Mouse (Mus musculus) hindbrain, embryonic 15.5 days (tissue): ENCODE results near the gene Isg20l2. TPM values are rescaled to one million over a fixed set of nuclear protein-coding genes. Genes with fewer than 3 reads are reported as not detected.

ENCODE experiments used
- ATAC-seq: fragments of 200-750 bp; cut with Nextera tagmentation; 2 replicates; pipeline ENCODE4 v1.8.0; 2017; ENCODE audit warnings: low read depth, moderate number of reproducible peaks, moderate TSS enrichment; ENCODE audit not compliant: low FRiP score
- H3K27ac ChIP-seq: fragments of 300-500 bp; sonication (generic); replicated peaks from 2 replicates; pipeline ENCODE4 v1.5.1; 2015; ENCODE audit warnings: mild to moderate bottlenecking, inconsistent platforms
- H3K27me3 ChIP-seq: fragments of 300-500 bp; sonication (generic); 2 replicates; pipeline ENCODE4 v1.6.1; 2015; ENCODE audit warnings: control low read depth, inconsistent platforms
- H3K36me3 ChIP-seq: fragments of 300-500 bp; sonication (generic); 2 replicates; pipeline ENCODE4 v1.6.1; 2015; ENCODE audit warnings: control low read depth, inconsistent platforms
- H3K4me1 ChIP-seq: fragments of 300-500 bp; sonication (generic); replicated peaks from 2 replicates; pipeline ENCODE4 v1.6.1; 2015; ENCODE audit warnings: control low read depth, inconsistent platforms
- H3K4me2 ChIP-seq: fragments of 300-500 bp; sonication (generic); 2 replicates; pipeline ENCODE4 v1.6.1; 2015; ENCODE audit warnings: moderate library complexity, mild to moderate bottlenecking, inconsistent platforms
- H3K4me3 ChIP-seq: fragments of 300-500 bp; sonication (generic); 2 replicates; pipeline ENCODE4 v1.5.1; 2015; ENCODE audit warnings: mild to moderate bottlenecking, inconsistent platforms
- H3K9ac ChIP-seq: fragments of 300-500 bp; sonication (generic); 2 replicates; pipeline ENCODE4 v1.6.1; 2015; ENCODE audit warnings: inconsistent platforms
- H3K9me3 ChIP-seq: fragments of 300-500 bp; sonication (generic); 2 replicates; pipeline ENCODE4 v1.6.1; 2016; ENCODE audit warnings: control low read depth, inconsistent platforms
- WGBS: fragments of 180-500 bp; shearing (Covaris S2); methylation state at CpG from one replicate; pipeline ENCODE4 v1.1.7; 2015; 5-methylcytosine and 5-hydroxymethylcytosine counted together
- polyA plus RNA-seq: library from polyadenylated mRNA; unstranded; fragments of >200 nt; fragmentation: Nextera tagmentation; extraction: Ambion mirVana; gene quantifications from 2 replicates; pipeline ENCODE4 v1.2.1, GENCODE M21; 2015

Isg20l2 gene
- polyA plus RNA-seq, 1 experiment from 2014 or later = 30.7 TPM

- H3K9me3 ChIP-seq = no peaks in the 10 kb centered on the region
- no peak for ATAC-seq
- H3K4me1 ChIP-seq = peaks cover 60% of the 10 kb centered on the region
- H3K27me3 ChIP-seq = 0 out of 2 replicates have a peak, but pooled peaks cover 2% of the 10 kb centered on the region
- peak overlapping the region; percentile 26 for H3K4me3 ChIP-seq
- no peak overlapping the region for H3K9ac ChIP-seq
- H3K27ac ChIP-seq = no peak overlapping the region; the same call in 1 of the 2 replicates
- H3K4me2 ChIP-seq = peak overlapping the region; percentile 59
- no peaks in the 10 kb centered on the region for H3K36me3 ChIP-seq
- 12% methylated on average over 16 of the region's 16 CpGs for WGBS
Measured at GRCm38 (mm10) chr3:87949266-87949954, 19.3 kb downstream of the Isg20l2 start.

DNA sequence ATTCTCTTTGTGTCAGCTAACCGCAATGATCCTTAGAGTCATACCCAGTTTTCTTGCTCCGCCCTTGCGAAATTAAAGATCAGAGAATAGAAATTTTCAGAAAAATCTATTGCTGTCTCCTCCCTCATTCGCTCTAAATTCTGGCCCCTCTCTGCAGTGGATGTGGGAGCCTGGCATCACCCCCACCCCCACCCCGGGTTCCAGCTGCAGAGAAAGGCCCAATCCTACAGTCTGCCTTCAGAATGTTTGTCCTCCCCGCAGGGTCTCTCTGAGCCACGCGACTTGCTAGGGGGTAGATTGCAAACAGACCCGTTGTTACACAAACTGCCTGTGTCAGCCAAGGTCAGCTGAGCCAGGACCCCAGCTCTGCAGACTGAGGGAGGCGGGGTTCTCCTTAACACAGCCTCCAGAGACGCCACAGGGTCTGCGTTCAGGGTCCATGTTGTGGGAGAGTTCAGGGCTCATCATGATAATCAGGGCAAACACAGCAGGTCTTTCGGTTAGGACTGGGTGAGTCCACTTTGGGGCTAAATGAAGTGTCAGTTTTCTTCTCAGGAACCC is 19.9 kb downstream of the Isg20l2 start:
- 10% methylated on average over 13 of the region's 13 CpGs for WGBS

GRCm38 (mm10) chr3:87951946-87952345 is 21.8 kb downstream of the Isg20l2 start:
- Histone ChIP-seq H3K4me2 (peak overlapping the region; percentile 47), H3K27me3 (0 out of 2 replicates have a peak, but pooled peaks cover 2% of the 10 kb centered on the region), H3K36me3 (no peaks in the 10 kb centered on the region), H3K4me1 (peaks cover 46% of the 10 kb centered on the region), H3K9me3 (no peaks in the 10 kb centered on the region), H3K4me3 (peak overlapping the region; percentile 13), H3K9ac (0 out of 2 replicates have a peak overlapping the region, but pooled peaks have one; percentile 5), H3K27ac (0 out of 2 replicates have a peak overlapping the region, but pooled peaks have one; percentile 30)
- 12% methylated on average over 12 of the region's 12 CpGs for WGBS
- ATAC-seq = no peak; the same call in 1 of the 2 replicates

More for the DNA sequence above, 19.9 kb downstream of the Isg20l2 start:
- ATAC-seq = no peak
- Histone ChIP-seq H3K27ac (no peak overlapping the region), H3K27me3 (0 out of 2 replicates have a peak, but pooled peaks cover 2% of the 10 kb centered on the region), H3K36me3 (no peaks in the 10 kb centered on the region), H3K9me3 (no peaks in the 10 kb centered on the region), H3K4me3 (no peak overlapping the region), H3K9ac (no peak overlapping the region), H3K4me1 (peaks cover 60% of the 10 kb centered on the region), H3K4me2 (peak overlapping the region; percentile 19; the same call in 1 of the 2 replicates)

DNA sequence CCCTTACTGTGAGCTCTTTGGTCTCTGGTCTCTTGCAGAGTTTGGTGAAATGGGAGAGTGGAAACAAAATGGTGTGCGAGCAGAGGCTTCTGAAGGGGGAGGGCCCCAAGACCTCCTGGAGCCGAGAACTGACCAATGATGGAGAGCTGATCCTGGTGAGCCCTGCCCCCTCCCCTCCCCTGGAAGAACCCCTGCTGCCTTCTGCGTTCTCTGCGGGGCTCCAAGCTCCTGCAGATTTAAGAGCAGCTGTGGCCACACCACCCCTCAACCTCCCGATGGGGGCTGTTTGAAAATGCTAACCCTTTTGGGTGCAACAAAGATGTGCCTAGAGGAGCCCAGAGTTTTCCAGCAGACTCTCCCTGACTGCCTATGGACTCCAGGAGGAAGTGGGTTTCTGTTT is 22.3 kb downstream of the Isg20l2 start:
- Histone ChIP-seq H3K9ac (0 out of 2 replicates have a peak overlapping the region, but pooled peaks have one; percentile 5), H3K36me3 (no peaks in the 10 kb centered on the region), H3K4me3 (peak overlapping the region; percentile 13), H3K4me2 (peak overlapping the region; percentile 47), H3K4me1 (peaks cover 41% of the 10 kb centered on the region), H3K9me3 (no peaks in the 10 kb centered on the region), H3K27ac (peak overlapping the region; percentile 30; the same call in 1 of the 2 replicates), H3K27me3 (0 out of 2 replicates have a peak, but pooled peaks cover 2% of the 10 kb centered on the region)
- peak; percentile 53; the same call in 1 of the 2 replicates for ATAC-seq
- 3% methylated on average over 5 of the region's 5 CpGs for WGBS

GRCm38 (mm10) chr3:87958056-87958455 is 27.9 kb downstream of the Isg20l2 start:
- Histone ChIP-seq H3K36me3 (no peaks in the 10 kb centered on the region), H3K9ac (no peak overlapping the region), H3K4me3 (no peak overlapping the region), H3K9me3 (no peaks in the 10 kb centered on the region), H3K27me3 (no peaks in the 10 kb centered on the region), H3K4me2 (no peak overlapping the region), H3K27ac (no peak overlapping the region), H3K4me1 (peaks cover 12% of the 10 kb centered on the region)
- 5% methylated on average over 1 of the region's 1 CpGs for WGBS
- ATAC-seq = no peak

- Histone ChIP-seq H3K27ac (no peak overlapping the region), H3K4me3 (no peak overlapping the region), H3K4me2 (no peak overlapping the region), H3K27me3 (no peaks in the 10 kb centered on the region), H3K9ac (no peak overlapping the region), H3K4me1 (peaks cover 11% of the 10 kb centered on the region), H3K9me3 (no peaks in the 10 kb centered on the region), H3K36me3 (no peaks in the 10 kb centered on the region)
- ATAC-seq = no peak
- WGBS = 20% methylated on average over 4 of the region's 4 CpGs
Measured at GRCm38 (mm10) chr3:87958476-87958875, 28.4 kb downstream of the Isg20l2 start.

DNA sequence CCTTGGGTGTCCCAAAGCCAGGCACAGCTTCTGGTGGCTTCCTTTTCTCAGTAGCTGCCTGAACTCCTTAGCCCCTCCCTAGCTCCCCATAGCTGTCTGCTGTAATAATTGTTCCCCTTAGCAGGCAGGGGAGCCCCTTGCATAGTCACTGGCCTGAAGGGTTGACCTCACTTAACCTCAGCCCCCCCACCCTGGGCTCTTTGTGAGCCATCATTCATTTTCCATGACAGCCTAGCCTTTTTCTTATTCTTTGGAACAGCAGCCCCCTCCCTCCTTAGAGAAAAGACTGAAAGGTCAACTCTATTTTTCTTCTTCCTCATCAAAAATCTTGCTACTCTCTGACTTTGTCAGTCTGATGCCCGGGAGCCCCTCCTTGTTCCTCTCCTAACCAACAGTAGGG is 28.9 kb downstream of the Isg20l2 start:
- no peak overlapping the region for H3K27ac ChIP-seq
- no peaks in the 10 kb centered on the region for H3K27me3 ChIP-seq
- no peak overlapping the region for H3K4me3 ChIP-seq
- H3K36me3 ChIP-seq = no peaks in the 10 kb centered on the region
- WGBS = 24% methylated on average over 1 of the region's 1 CpGs
- no peak for ATAC-seq
- H3K9ac ChIP-seq = no peak overlapping the region
- H3K9me3 ChIP-seq = no peaks in the 10 kb centered on the region
- no peak overlapping the region for H3K4me2 ChIP-seq
- H3K4me1 ChIP-seq = peaks cover 11% of the 10 kb centered on the region

DNA sequence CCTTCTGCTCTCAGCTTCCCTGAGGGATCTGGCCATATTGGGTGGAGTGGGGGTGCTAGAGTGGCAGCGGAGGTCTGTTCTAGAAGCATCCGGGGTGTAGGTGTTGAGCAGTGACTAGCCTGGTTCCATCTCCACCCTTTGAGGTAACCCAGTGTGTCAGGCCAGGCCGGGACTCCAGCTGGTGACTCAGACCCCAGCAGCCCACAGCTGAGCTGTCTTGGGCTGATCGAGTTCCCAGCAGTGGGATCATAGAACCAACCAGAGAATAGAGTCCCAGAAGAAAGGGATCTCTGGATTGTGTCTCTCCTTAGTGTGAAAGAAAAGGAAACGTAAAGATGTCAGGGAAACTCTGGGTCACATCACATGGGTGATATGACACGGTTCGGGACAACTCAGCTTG is 29.3 kb downstream of the Isg20l2 start:
- 32% methylated on average over 7 of the region's 7 CpGs for WGBS
- H3K9me3 ChIP-seq = no peaks in the 10 kb centered on the region
- H3K36me3 ChIP-seq = no peaks in the 10 kb centered on the region
- no peaks in the 10 kb centered on the region for H3K27me3 ChIP-seq
- H3K4me2 ChIP-seq = no peak overlapping the region
- ATAC-seq = no peak
- H3K4me3 ChIP-seq = no peak overlapping the region
- no peak overlapping the region for H3K9ac ChIP-seq
- H3K4me1 ChIP-seq = peaks cover 11% of the 10 kb centered on the region
- no peak overlapping the region for H3K27ac ChIP-seq

- Histone ChIP-seq H3K4me1 (peaks cover 11% of the 10 kb centered on the region), H3K27ac (peak overlapping the region; percentile 86), H3K9ac (peak overlapping the region; percentile 62; the same call in 1 of the 2 replicates), H3K27me3 (no peaks in the 10 kb centered on the region), H3K36me3 (no peaks in the 10 kb centered on the region), H3K9me3 (no peaks in the 10 kb centered on the region), H3K4me3 (peak overlapping the region; percentile 46), H3K4me2 (peak overlapping the region; percentile 86)
- ATAC-seq = no peak
- 3% methylated on average over 10 of the region's 10 CpGs for WGBS
Measured at GRCm38 (mm10) chr3:87960191-87960585, 30.1 kb downstream of the Isg20l2 start.

DNA sequence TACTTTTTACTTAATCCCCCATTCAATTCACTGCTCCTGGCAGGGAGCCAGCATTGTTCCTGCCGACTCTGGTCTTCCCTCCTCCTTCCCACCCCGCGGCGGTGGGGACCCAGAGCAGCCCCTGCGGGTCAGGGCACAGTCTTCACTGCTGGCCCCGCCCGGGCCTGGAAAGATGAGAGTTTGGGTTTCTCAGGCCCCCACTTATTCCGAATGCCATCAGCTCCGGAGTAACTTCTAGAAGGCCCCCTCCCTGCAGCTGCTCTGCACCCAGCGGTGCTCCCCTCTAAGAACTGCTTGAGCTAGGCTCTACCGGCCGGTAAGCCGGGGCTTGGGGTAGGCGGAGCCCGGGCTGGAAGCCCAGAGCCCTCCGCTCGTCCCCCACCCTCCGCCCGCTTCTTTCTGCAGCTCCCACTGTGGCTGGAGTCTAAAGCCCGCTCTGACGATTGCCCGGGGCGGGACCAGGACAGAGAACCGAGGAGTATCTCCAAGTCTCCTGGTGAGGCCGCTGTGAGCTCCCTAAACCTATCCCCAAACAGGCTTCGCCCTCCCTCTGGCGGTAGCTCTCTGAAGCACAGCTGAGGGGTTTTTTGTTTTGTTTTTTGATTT is 30.6 kb downstream of the Isg20l2 start:
- Histone ChIP-seq H3K9me3 (no peaks in the 10 kb centered on the region), H3K4me3 (peak overlapping the region; percentile 46), H3K27ac (peak overlapping the region; percentile 86), H3K27me3 (no peaks in the 10 kb centered on the region), H3K9ac (peak overlapping the region; percentile 62), H3K4me1 (peaks cover 11% of the 10 kb centered on the region), H3K4me2 (peak overlapping the region; percentile 86), H3K36me3 (no peaks in the 10 kb centered on the region)
- WGBS = 1% methylated on average over 27 of the region's 27 CpGs
- ATAC-seq = peak; percentile 97

DNA sequence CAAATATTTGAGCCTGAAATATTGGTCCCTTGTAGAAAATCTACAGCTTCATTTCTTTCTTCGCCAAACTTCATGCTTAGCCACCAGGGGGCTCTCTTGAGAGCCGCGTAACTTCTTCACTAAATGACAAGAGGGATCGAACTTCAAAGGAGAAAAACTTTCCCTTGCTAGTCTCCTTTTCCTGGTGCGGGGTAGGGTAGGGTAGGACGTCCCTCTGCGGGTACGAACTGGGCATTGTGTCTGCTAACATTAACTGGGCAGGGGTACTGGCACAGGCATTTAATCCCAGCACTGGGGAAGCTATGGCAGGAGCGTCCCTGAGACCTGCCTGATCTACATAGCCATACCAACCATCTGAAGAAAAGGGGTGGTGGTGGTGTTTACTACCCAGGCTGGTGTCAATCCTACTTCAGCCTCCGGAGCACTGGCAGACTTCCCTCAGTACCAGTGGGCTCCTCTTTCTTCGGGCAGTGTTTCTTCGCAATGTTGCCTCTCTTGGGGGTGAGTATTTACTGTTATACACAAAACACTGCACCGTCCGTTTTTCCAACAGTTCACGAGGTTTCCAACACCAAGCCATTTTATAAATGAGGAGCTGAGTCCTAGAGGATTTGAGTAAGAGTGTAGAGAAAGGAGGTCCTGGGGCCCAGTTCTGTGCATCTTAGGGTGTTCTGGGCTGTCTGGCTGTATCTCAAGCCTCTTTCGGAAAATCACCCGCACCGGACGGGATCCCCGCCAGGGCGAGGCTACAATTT is 40.2 kb downstream of the Isg20l2 start:
- H3K36me3 ChIP-seq = no peaks in the 10 kb centered on the region
- no peak overlapping the region; the same call in 1 of the 2 replicates for H3K9ac ChIP-seq
- under 1% methylated on average over 21 of the region's 21 CpGs for WGBS
- peak overlapping the region; percentile 60 for H3K27ac ChIP-seq
- H3K4me3 ChIP-seq = peak overlapping the region; percentile 57
- no peaks in the 10 kb centered on the region for H3K9me3 ChIP-seq
- no peaks in the 10 kb centered on the region for H3K27me3 ChIP-seq
- no peak for ATAC-seq
- H3K4me2 ChIP-seq = peak overlapping the region; percentile 88
- H3K4me1 ChIP-seq = peaks cover 48% of the 10 kb centered on the region
